22 mouse cellular contexts compared by ENCODE assay signal in genomic region chr12:105622048-105622447, GRCm38 (mm10). TPM values are rescaled to one million over a fixed set of nuclear protein-coding genes. Genes with fewer than 3 reads are reported as not detected.
"Had no signal": no experiment of that assay in that cellular context is flagged by ENCODE, and none has a peak within 500 bp of the region (broad histone marks: within the 10 kb centered on the region; RNA-seq: fewer than 3 reads in every experiment).

No protein-coding gene starts in this region.

- ATAC-seq: hindbrain, postnatal 0 days; intestine, embryonic 16.5 days had no signal

- DNase-seq: gastrocnemius, adult 2 months; gastrocnemius, postnatal 10 days; gastrocnemius, postnatal 25 days; heart, adult 11 months; heart, adult 2 months; heart, postnatal 14 days; heart, postnatal 36 days; kidney, adult 11 months; kidney, adult 2 months; kidney, adult 9 months; kidney, postnatal 14 days; kidney, postnatal 4 days; liver; liver, embryonic 13.5 days had no signal

RNA-seq across cellular contexts. Expression of gene Bdkrb1, which starts 19.2 kb away (rescaled TPM):
- total RNA-seq: gastrocnemius, postnatal 25 days; heart, adult 2 months; heart, postnatal 14 days; heart, postnatal 36 days; hematopoietic stem cell, adult 5-6 weeks; layer of hippocampus, adult 2 months; layer of hippocampus, postnatal 10 days; left cerebral cortex, adult 2 months; left cerebral cortex, postnatal 14 days; left cerebral cortex, postnatal 36 days had no signal

RNA-seq across cellular contexts. Expression of gene Bdkrb2, which starts 59.0 kb away (rescaled TPM):
- total RNA-seq: hematopoietic stem cell, adult 5-6 weeks had no signal
